Mouse (Mus musculus) thymus, adult 2 months (tissue): ENCODE data around the gene Cecr2. TPM values are rescaled to one million over a fixed set of nuclear protein-coding genes. Genes with fewer than 3 reads are reported as not detected.
"Not testable (repeated sequence)": the region's sequence is repeated elsewhere in the genome, so short reads cannot be mapped to it uniquely, and the experiment has no call there.

Experiments
- DNase-seq: peaks from one replicate; pipeline ENCODE4 v3.0.0; 2021
- H3K27ac ChIP-seq: fragments of 200-500 bp; 2 replicates; pipeline ENCODE4 v1.5.1; 2012; ENCODE audit warnings: low read length, control low read depth; ENCODE audit not compliant: control insufficient read depth, insufficient read depth
- H3K27me3 ChIP-seq: fragments of 200-500 bp; 2 replicates; pipeline ENCODE4 v1.6.1; 2012; ENCODE audit warnings: mild to moderate bottlenecking, low read length, moderate library complexity, mixed read lengths; ENCODE audit not compliant: control insufficient read depth, insufficient read depth
- H3K36me3 ChIP-seq: fragments of 200-500 bp; 2 replicates; pipeline ENCODE4 v1.6.1; 2012; ENCODE audit warnings: mild to moderate bottlenecking, low read length, moderate library complexity; ENCODE audit not compliant: control insufficient read depth, insufficient read depth
- H3K4me1 ChIP-seq: fragments of 200-500 bp; replicated peaks from 2 replicates; pipeline ENCODE4 v1.6.1; 2012; ENCODE audit warnings: low read length; ENCODE audit not compliant: control insufficient read depth, insufficient read depth
- H3K4me3 ChIP-seq: fragments of 200-500 bp; 2 replicates; pipeline ENCODE4 v1.5.1; 2012; ENCODE audit warnings: mild to moderate bottlenecking, low read length, control low read depth, moderate library complexity; ENCODE audit not compliant: control insufficient read depth, insufficient read depth
- CTCF ChIP-seq: fragments of 200-500 bp; IDR thresholded peaks from 2 replicates; pipeline ENCODE4 v1.5.1; 2012; ENCODE audit warnings: mild to moderate bottlenecking, control low read depth, low read length, moderate library complexity, borderline replicate concordance; ENCODE audit not compliant: control insufficient read depth, poor library complexity, insufficient read depth; ENCODE audit errors: extremely low read depth
- POLR2A ChIP-seq: fragments of 200-500 bp; IDR thresholded peaks from 2 replicates; pipeline ENCODE4 v1.6.1; 2012; ENCODE audit warnings: mild to moderate bottlenecking, low read length, control low read depth, moderate library complexity; ENCODE audit not compliant: control insufficient read depth, poor library complexity, insufficient read depth; ENCODE audit errors: extremely low read depth
- WGBS: fragments of 180-500 bp; shearing (Covaris S2); methylation state at CpG from one replicate; pipeline ENCODE4 v1.1.7; 2018; 5-methylcytosine and 5-hydroxymethylcytosine counted together
- polyA plus RNA-seq: library from polyadenylated mRNA; depleted of rRNA; stranded (reverse); fragments of >200 nt; gene quantifications from 2 replicates; pipeline ENCODE4 v1.2.3, GENCODE M21; 2012; rRNA removed

The Cecr2 gene
- polyA plus RNA-seq, 1 experiment, result 2.1 TPM

GRCm38 (mm10) chr6:120799581-120800041 is 133.4 kb downstream of the Cecr2 start:
- Histone ChIP-seq H3K4me1 (peaks cover 16% of the 10 kb centered on the region), H3K4me3 (no peak overlapping the region), H3K36me3 (peaks cover 86% of the 10 kb centered on the region), H3K27me3 (no peaks in the 10 kb centered on the region), H3K27ac (no peak overlapping the region)
- WGBS, result 41% methylated on average over 4 of the region's 4 CpGs
- peak; percentile 14 for DNase-seq
- no peak for TF ChIP-seq CTCF
- TF ChIP-seq POLR2A, result no peak

DNA sequence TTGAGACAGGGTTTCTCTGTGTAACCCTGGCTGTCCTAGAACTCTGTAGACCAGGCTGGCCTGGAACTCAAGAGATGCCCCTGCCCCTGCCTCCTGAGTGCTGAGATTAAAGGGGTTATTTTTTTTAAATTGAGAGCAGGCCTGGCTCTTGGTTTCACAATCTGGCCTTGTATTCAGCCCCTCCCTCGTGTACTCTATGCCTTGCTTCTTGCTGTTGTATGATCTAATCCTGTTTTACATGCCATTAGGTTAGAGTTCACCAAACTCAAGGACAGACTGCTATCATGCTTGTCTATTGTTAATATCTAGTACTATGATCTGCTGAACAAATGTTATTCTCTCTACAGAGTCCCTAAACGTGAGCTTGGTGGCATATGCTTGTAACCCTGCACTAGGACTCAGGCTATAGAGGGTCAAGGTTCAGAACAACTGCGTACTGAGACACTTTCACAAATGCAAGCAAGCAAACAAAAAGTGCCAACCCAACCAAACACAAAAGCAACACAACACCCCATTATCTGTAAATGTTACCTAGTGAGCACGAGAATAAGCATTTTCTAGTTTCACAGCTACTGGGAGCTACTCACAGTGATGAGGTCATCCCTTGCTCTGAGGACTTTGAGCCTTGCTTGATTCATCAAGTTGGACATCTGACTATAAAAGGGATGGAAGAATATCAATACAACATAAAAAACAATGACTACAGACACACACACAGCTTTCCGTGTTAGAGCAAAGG is 141.0 kb downstream of the Cecr2 start:
- peaks cover 77% of the 10 kb centered on the region for H3K36me3 ChIP-seq
- DNase-seq, result no peak
- H3K27ac ChIP-seq, result no peak overlapping the region
- H3K4me1 ChIP-seq, result no peaks in the 10 kb centered on the region
- 97% methylated on average over 5 of the region's 5 CpGs for WGBS
- no peaks in the 10 kb centered on the region for H3K27me3 ChIP-seq
- no peak overlapping the region for H3K4me3 ChIP-seq
- TF ChIP-seq CTCF (no peak), POLR2A (no peak)

DNA sequence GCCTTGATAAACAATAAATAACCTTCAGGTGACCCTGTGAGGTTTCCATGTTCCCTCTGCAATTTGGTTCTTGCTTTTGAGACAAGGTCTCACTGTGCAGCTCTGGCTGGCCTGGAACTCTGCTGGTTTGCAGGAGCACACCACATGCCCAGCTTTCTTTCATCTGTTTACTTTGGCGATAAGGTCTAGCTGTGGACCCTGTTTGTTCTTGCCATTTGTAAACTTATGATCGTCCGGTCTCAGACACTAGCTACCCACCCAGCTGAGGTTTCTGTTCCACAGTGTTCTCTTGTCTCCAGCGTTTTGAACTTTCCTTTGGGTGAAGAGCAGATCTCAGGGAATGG is 141.5 kb downstream of the Cecr2 start:
- DNase-seq, result no peak
- Histone ChIP-seq H3K27ac (no peak overlapping the region), H3K36me3 (peaks cover 72% of the 10 kb centered on the region), H3K27me3 (no peaks in the 10 kb centered on the region), H3K4me3 (no peak overlapping the region), H3K4me1 (no peaks in the 10 kb centered on the region)
- over 99% methylated on average over 4 of the region's 4 CpGs for WGBS
- TF ChIP-seq POLR2A, result no peak
- no peak for TF ChIP-seq CTCF

GRCm38 (mm10) chr6:120811999-120812398 is 145.8 kb downstream of the Cecr2 start:
- not testable (repeated sequence) for H3K27ac ChIP-seq, DNase-seq, H3K4me3 ChIP-seq, H3K4me1 ChIP-seq, H3K27me3 ChIP-seq
- 98% methylated on average over 10 of the region's 10 CpGs for WGBS
- H3K36me3 ChIP-seq, result peaks cover 30% of the 10 kb centered on the region

DNA sequence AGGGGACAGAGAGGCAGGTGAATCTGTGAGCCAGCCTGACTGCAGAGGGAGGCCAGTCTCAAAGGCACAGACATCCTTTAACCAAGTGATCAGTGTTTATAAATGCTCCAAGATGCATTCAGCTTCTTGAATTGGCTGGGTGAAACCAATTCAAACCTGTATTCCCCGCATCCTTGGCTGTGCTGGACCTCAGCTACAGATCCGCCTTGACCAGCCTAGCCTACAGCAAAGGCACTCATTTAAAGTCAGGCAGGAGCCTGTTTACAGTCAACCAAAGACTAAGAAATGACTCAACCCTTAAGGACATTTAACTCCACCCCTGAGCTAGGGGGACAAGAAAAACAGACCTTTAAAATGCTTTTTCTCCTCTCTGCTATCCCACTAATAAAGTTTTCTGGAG is 153.1 kb downstream of the Cecr2 start:
- no peak overlapping the region for H3K4me3 ChIP-seq
- 95% methylated on average over 2 of the region's 2 CpGs for WGBS

DNA sequence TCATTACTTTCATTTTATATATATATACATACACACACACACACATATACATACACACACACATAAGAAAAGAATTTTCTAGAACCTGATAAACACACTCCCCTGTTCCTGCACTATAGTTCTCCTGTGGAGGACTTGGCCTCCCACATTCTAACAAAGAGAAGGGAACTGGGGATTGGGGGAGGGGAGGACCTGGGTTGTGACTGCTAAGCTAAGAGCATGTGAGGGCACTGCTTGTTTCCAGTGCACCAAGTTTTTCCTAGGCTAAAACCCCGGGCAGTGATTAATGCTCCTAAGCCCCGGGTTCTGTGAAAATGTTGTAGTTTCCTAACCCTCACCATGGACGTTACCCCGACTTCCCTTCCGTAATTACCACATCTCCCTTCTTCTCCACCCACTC is 154.0 kb downstream of the Cecr2 start:
- DNase-seq, result no peak
- WGBS, result 84% methylated on average over 5 of the region's 5 CpGs
- TF ChIP-seq POLR2A (no peak), CTCF (no peak)

More for the DNA sequence above, 153.1 kb downstream of the Cecr2 start:
- Histone ChIP-seq H3K4me1 (peaks cover 12% of the 10 kb centered on the region), H3K36me3 (peaks cover 23% of the 10 kb centered on the region), H3K27me3 (no peaks in the 10 kb centered on the region), H3K27ac (no peak overlapping the region)
- TF ChIP-seq CTCF (no peak), POLR2A (no peak)
- DNase-seq, result no peak

More for the DNA sequence above, 154.0 kb downstream of the Cecr2 start:
- H3K27ac ChIP-seq, result no peak overlapping the region
- no peaks in the 10 kb centered on the region for H3K27me3 ChIP-seq
- H3K4me3 ChIP-seq, result no peak overlapping the region
- H3K4me1 ChIP-seq, result peaks cover 12% of the 10 kb centered on the region
- H3K36me3 ChIP-seq, result peaks cover 23% of the 10 kb centered on the region

Other genes starting within 250 kb of the Cecr2 start
- 198 and 199 TPM in 2 replicates for gene Il17ra, start 203.1 kb upstream of the Cecr2 start, polyA plus RNA-seq
- gene Tmem121b, start 172.6 kb upstream of the Cecr2 start, polyA plus RNA-seq, result 1.2 and 1.4 TPM in 2 replicates
- 62.4 and 74.5 TPM in 2 replicates for gene Hdhd5, start 135.1 kb upstream of the Cecr2 start, polyA plus RNA-seq
- 0.12 and 0.14 TPM in 2 replicates for gene Slc25a18, start 107.2 kb downstream of the Cecr2 start, polyA plus RNA-seq
- 122 and 136 TPM in 2 replicates for gene Atp6v1e1, start 156.4 kb downstream of the Cecr2 start, polyA plus RNA-seq
- 43.5 and 48.0 TPM in 2 replicates for gene Bcl2l13, start 169.8 kb downstream of the Cecr2 start, polyA plus RNA-seq